Mouse (Mus musculus) thymus, postnatal 10 days (tissue): ENCODE data around the gene Gm20708.

Experiments
- DNase-seq, 2 experiments: peaks; one replicate each; pipeline ENCODE4 v3.0.0; 2021; ENCODE audit warnings: low spot score in 2 of 2

Gm20708 gene

GRCm38 (mm10) chr11:117863174-117863856 is 53.8 kb downstream of the Gm20708 start:
- no peak for DNase-seq

GRCm38 (mm10) chr11:117864805-117865204 is 55.3 kb downstream of the Gm20708 start:
- DNase-seq = no peak

GRCm38 (mm10) chr11:117865988-117866387 is 56.5 kb downstream of the Gm20708 start:
- no peak for DNase-seq

GRCm38 (mm10) chr11:117870688-117871365 is 61.4 kb downstream of the Gm20708 start:
- peak; percentile 76 to 88 for DNase-seq

- DNase-seq = peak; percentile 43 to 63
Measured at GRCm38 (mm10) chr11:117871376-117871775, 61.9 kb downstream of the Gm20708 start.

- DNase-seq = peak; percentile 88 to 97
Measured at GRCm38 (mm10) chr11:117871911-117872584, 62.6 kb downstream of the Gm20708 start.

- DNase-seq = peak; percentile 56 to 61
Measured at GRCm38 (mm10) chr11:117872861-117873608, 63.6 kb downstream of the Gm20708 start, which contains the start of gene Tha1. Gene Tha1 (minus strand): TSS chr11:117873481.

- DNase-seq = peak; percentile 61 to 68
Measured at GRCm38 (mm10) chr11:117874419-117874818, 65.0 kb downstream of the Gm20708 start.

GRCm38 (mm10) chr11:117875681-117876080 is 66.2 kb downstream of the Gm20708 start:
- peak in 1 of 2 experiments; percentile 44 for DNase-seq

GRCm38 (mm10) chr11:117877917-117878745 is 68.7 kb downstream of the Gm20708 start:
- peak; percentile 56 to 66 for DNase-seq

- no peak for DNase-seq
Measured at GRCm38 (mm10) chr11:117878892-117879291, 69.4 kb downstream of the Gm20708 start.

- DNase-seq = no peak
Measured at GRCm38 (mm10) chr11:117879676-117880075, 70.2 kb downstream of the Gm20708 start.

- no peak for DNase-seq
Measured at GRCm38 (mm10) chr11:117880336-117880976, 71.0 kb downstream of the Gm20708 start.

GRCm38 (mm10) chr11:117880977-117881358 is 71.5 kb downstream of the Gm20708 start:
- no peak for DNase-seq

- no peak for DNase-seq
Measured at GRCm38 (mm10) chr11:117881787-117882186, 72.3 kb downstream of the Gm20708 start.

- DNase-seq = no peak
Measured at GRCm38 (mm10) chr11:117882208-117882607, 72.7 kb downstream of the Gm20708 start.

- no peak for DNase-seq
Measured at GRCm38 (mm10) chr11:117886000-117886399, 76.5 kb downstream of the Gm20708 start.

GRCm38 (mm10) chr11:117888168-117888852 is 78.8 kb downstream of the Gm20708 start:
- no peak for DNase-seq

- no peak for DNase-seq
Measured at GRCm38 (mm10) chr11:117888853-117889822, 79.7 kb downstream of the Gm20708 start.
